Mouse (Mus musculus) heart, postnatal 0 days (tissue): ENCODE results near the gene Jph4. TPM values are rescaled to one million over a fixed set of nuclear protein-coding genes. Genes with fewer than 3 reads are reported as not detected.

Experiments
- ATAC-seq: fragments of 200-750 bp; cut with Nextera tagmentation; 2 replicates; pipeline ENCODE4 v1.8.0; 2017; ENCODE audit warnings: low read depth, moderate number of reproducible peaks, moderate library complexity; ENCODE audit not compliant: insufficient read depth
- DNase-seq: peaks from one replicate; pipeline ENCODE4 v3.0.0-alpha.2; 2016; ENCODE audit warnings: low spot score
- H3K27ac ChIP-seq: fragments of 300-500 bp; sonication (generic); 2 replicates; pipeline ENCODE4 v1.5.1; 2014; ENCODE audit warnings: low read depth, mild to moderate bottlenecking
- H3K27me3 ChIP-seq: fragments of 300-500 bp; sonication (generic); 2 replicates; pipeline ENCODE4 v1.6.1; 2014; ENCODE audit warnings: low read length, mixed read lengths; ENCODE audit not compliant: control insufficient read depth, insufficient read depth
- H3K36me3 ChIP-seq: fragments of 300-500 bp; sonication (generic); replicated peaks from 2 replicates; pipeline ENCODE4 v1.6.1; 2014; ENCODE audit warnings: low read length, mixed read lengths; ENCODE audit not compliant: control insufficient read depth, insufficient read depth
- H3K4me1 ChIP-seq: fragments of 300-500 bp; sonication (generic); 2 replicates; pipeline ENCODE4 v1.6.1; 2014; ENCODE audit warnings: antibody characterized with exemption; ENCODE audit not compliant: control insufficient read depth, insufficient read depth
- H3K4me2 ChIP-seq: fragments of 300-500 bp; sonication (generic); 2 replicates; pipeline ENCODE4 v1.6.1; 2014; ENCODE audit warnings: low read depth, mild to moderate bottlenecking, low read length, moderate library complexity
- H3K4me3 ChIP-seq: fragments of 300-500 bp; sonication (generic); 2 replicates; pipeline ENCODE4 v1.5.1; 2014; ENCODE audit warnings: low read depth, low read length
- H3K9ac ChIP-seq: fragments of 300-500 bp; sonication (generic); replicated peaks from 2 replicates; pipeline ENCODE4 v1.6.1; 2014; ENCODE audit warnings: low read depth, low read length, mixed read lengths
- H3K9me3 ChIP-seq: fragments of 300-500 bp; sonication (generic); replicated peaks from 2 replicates; pipeline ENCODE4 v1.6.1; 2016; ENCODE audit warnings: low read length; ENCODE audit not compliant: control insufficient read depth
- CTCF ChIP-seq: IDR thresholded peaks from 2 replicates; pipeline ENCODE4 v1.5.1; 2016; ENCODE audit warnings: antibody characterized with exemption, control low read depth, low read depth
- EP300 ChIP-seq: IDR thresholded peaks from 2 replicates; pipeline ENCODE4 v1.6.1; 2016; ENCODE audit warnings: antibody characterized with exemption, low read depth
- WGBS: fragments of 180-500 bp; shearing (Covaris S2); extraction: QIAGEN DNeasy Blood & Tissue Kit; methylation state at CpG from one replicate; pipeline ENCODE4 v1.1.7; 2014; 5-methylcytosine and 5-hydroxymethylcytosine counted together
- polyA plus RNA-seq: library from polyadenylated mRNA; unstranded; fragments of >200 nt; fragmentation: Nextera tagmentation; extraction: Ambion mirVana; gene quantifications from 2 replicates; pipeline ENCODE4 v1.2.1, GENCODE M21; 2015
- total RNA-seq: library from RNA; depleted of rRNA; stranded (reverse); fragments of >200 nt; gene quantifications from 2 replicates; pipeline ENCODE4 v1.2.3, GENCODE M21; 2014; ENCODE audit warnings: low replicate concordance

Gene Jph4
- total and polyA plus RNA-seq, 2 experiments from 2014 or later, result 0.03 to 0.38 TPM

- H3K9me3 ChIP-seq, result no peaks in the 10 kb centered on the region
- peaks cover 14% of the 10 kb centered on the region; the same call in 1 of the 2 replicates for H3K4me1 ChIP-seq
- peaks cover 9% of the 10 kb centered on the region; the same call in 1 of the 2 replicates for H3K27me3 ChIP-seq
- TF ChIP-seq CTCF (no peak), EP300 (no peak)
- no peak overlapping the region for H3K4me2 ChIP-seq
- no peak overlapping the region for H3K4me3 ChIP-seq
- ATAC-seq, result no peak
- no peak overlapping the region for H3K27ac ChIP-seq
- H3K9ac ChIP-seq, result no peak overlapping the region
- WGBS, result 83% methylated on average over 18 of the region's 18 CpGs
- peak; percentile 1 for DNase-seq
- peaks cover 20% of the 10 kb centered on the region; the same call in 1 of the 2 replicates for H3K36me3 ChIP-seq
Observed at GRCm38 (mm10) chr14:55104365-55104764, 12.4 kb downstream of the Jph4 start.

- no peak for TF ChIP-seq EP300
- no peak for TF ChIP-seq CTCF
- DNase-seq, result no peak
- no peak for ATAC-seq
- H3K27me3 ChIP-seq, result peaks cover 4% of the 10 kb centered on the region; the same call in 1 of the 2 replicates
- H3K4me2 ChIP-seq, result no peak overlapping the region
- peaks cover 14% of the 10 kb centered on the region; the same call in 1 of the 2 replicates for H3K4me1 ChIP-seq
- H3K9me3 ChIP-seq, result no peaks in the 10 kb centered on the region
- H3K36me3 ChIP-seq, result peaks cover 29% of the 10 kb centered on the region; the same call in 1 of the 2 replicates
- H3K9ac ChIP-seq, result no peak overlapping the region
- no peak overlapping the region for H3K27ac ChIP-seq
- 79% methylated on average over 15 of the region's 15 CpGs for WGBS
- H3K4me3 ChIP-seq, result no peak overlapping the region
Observed at GRCm38 (mm10) chr14:55102253-55102785, 14.4 kb downstream of the Jph4 start.

- peak; percentile 67 for TF ChIP-seq CTCF
- no peak for TF ChIP-seq EP300
- peak; percentile 55 for DNase-seq
- 49% methylated on average over 4 of the region's 4 CpGs for WGBS
- no peak overlapping the region for H3K9ac ChIP-seq
- H3K4me2 ChIP-seq, result no peak overlapping the region
- H3K9me3 ChIP-seq, result no peaks in the 10 kb centered on the region
- peaks cover 12% of the 10 kb centered on the region; the same call in 1 of the 2 replicates for H3K4me1 ChIP-seq
- no peaks in the 10 kb centered on the region for H3K27me3 ChIP-seq
- H3K36me3 ChIP-seq, result peaks cover 29% of the 10 kb centered on the region; the same call in 1 of the 2 replicates
- H3K4me3 ChIP-seq, result no peak overlapping the region
- ATAC-seq, result no peak; the same call in 1 of the 2 replicates
- no peak overlapping the region for H3K27ac ChIP-seq
Observed at GRCm38 (mm10) chr14:55101592-55101991, 15.1 kb downstream of the Jph4 start.

- ATAC-seq, result peak; percentile 42; the same call in 1 of the 2 replicates
- TF ChIP-seq EP300 (no peak), CTCF (peak; percentile 62)
- H3K4me1 ChIP-seq, result peaks cover 9% of the 10 kb centered on the region; the same call in 1 of the 2 replicates
- H3K9me3 ChIP-seq, result no peaks in the 10 kb centered on the region
- 63% methylated on average over 4 of the region's 4 CpGs for WGBS
- H3K27me3 ChIP-seq, result no peaks in the 10 kb centered on the region
- peak; percentile 67 for DNase-seq
- H3K27ac ChIP-seq, result peak overlapping the region; percentile 79; the same call in 1 of the 2 replicates
- no peak overlapping the region for H3K9ac ChIP-seq
- no peak overlapping the region for H3K4me3 ChIP-seq
- no peak overlapping the region for H3K4me2 ChIP-seq
- peaks cover 20% of the 10 kb centered on the region; the same call in 1 of the 2 replicates for H3K36me3 ChIP-seq
Observed at GRCm38 (mm10) chr14:55098067-55098466, 18.7 kb downstream of the Jph4 start.

- TF ChIP-seq CTCF, result no peak
- TF ChIP-seq EP300, result no peak
- peaks cover 19% of the 10 kb centered on the region; the same call in 1 of the 2 replicates for H3K36me3 ChIP-seq
- 65% methylated on average over 10 of the region's 10 CpGs for WGBS
Observed at GRCm38 (mm10) chr14:55097646-55098045, 19.1 kb downstream of the Jph4 start.

More at GRCm38 (mm10) chr14:55097646-55098045, 19.1 kb downstream of the Jph4 start:
- Histone ChIP-seq H3K4me2 (peak overlapping the region; percentile 19), H3K9me3 (no peaks in the 10 kb centered on the region), H3K27me3 (no peaks in the 10 kb centered on the region), H3K27ac (peak overlapping the region; percentile 79), H3K9ac (0 out of 2 replicates have a peak overlapping the region, but pooled peaks have one; percentile 3), H3K4me1 (peaks cover 9% of the 10 kb centered on the region; the same call in 1 of the 2 replicates), H3K4me3 (no peak overlapping the region)
- no peak for ATAC-seq
- no peak for DNase-seq
